Mouse (Mus musculus): ENCODE data around the gene Ikzf1.

DNA sequence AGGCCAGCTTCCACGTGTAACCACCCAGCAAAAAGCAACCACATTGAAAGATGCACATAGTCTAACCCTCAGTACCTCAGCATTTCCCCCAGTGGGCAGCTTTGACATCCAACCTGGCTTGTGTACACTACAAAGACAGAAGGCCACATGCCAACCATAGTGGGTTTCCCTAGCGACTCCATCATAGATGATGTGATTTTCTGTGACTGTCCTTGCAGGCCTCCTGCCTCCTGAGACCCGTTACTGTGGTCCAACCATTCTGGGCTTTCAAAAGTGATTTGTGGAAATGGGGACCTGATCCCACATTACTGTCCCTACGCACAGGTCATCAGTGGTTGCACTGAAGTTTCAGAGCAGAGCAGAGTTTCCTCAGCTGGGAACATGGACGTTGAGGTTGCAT, 90.1 kb downstream of the Ikzf1 start:
- TF ChIP-seq CTCF (IDR thresholded peaks at IDR 0.05) (no peak), POLR2A (IDR thresholded peaks at IDR 0.05; ENCODE audit: insufficient read depth, low read depth, low read length) (no peak)
